Mouse (Mus musculus) heart, embryonic 13.5 days (tissue): ENCODE measurements around the gene Prl2a1. TPM values are rescaled to one million over a fixed set of nuclear protein-coding genes. Genes with fewer than 3 reads are reported as not detected.
"Not testable (repeated sequence)": the region's sequence is repeated elsewhere in the genome, so short reads cannot be mapped to it uniquely, and the experiment has no call there.

Source experiments
- ATAC-seq: fragments of 200-750 bp; cut with Nextera tagmentation; 2 replicates; pipeline ENCODE4 v1.8.0; 2017; ENCODE audit warnings: moderate TSS enrichment; ENCODE audit not compliant: insufficient number of reproducible peaks, low FRiP score, low TSS enrichment; ENCODE audit errors: extremely low read depth
- H3K27ac ChIP-seq: fragments of 300-500 bp; sonication (generic); replicated peaks from 2 replicates; pipeline ENCODE4 v1.5.1; 2015; ENCODE audit warnings: moderate library complexity, mild to moderate bottlenecking, inconsistent platforms
- H3K27me3 ChIP-seq: fragments of 300-500 bp; sonication (generic); replicated peaks from 2 replicates; pipeline ENCODE4 v1.6.1; 2015; ENCODE audit warnings: mild to moderate bottlenecking, inconsistent platforms
- H3K36me3 ChIP-seq: fragments of 300-500 bp; sonication (generic); 2 replicates; pipeline ENCODE4 v1.6.1; 2015; ENCODE audit warnings: mild to moderate bottlenecking, inconsistent platforms
- H3K4me1 ChIP-seq: fragments of 300-500 bp; sonication (generic); 2 replicates; pipeline ENCODE4 v1.6.1; 2015; ENCODE audit warnings: inconsistent platforms
- H3K4me2 ChIP-seq: fragments of 300-500 bp; sonication (generic); 2 replicates; pipeline ENCODE4 v1.6.1; 2015; ENCODE audit warnings: inconsistent platforms, mild to moderate bottlenecking, moderate library complexity
- H3K4me3 ChIP-seq: fragments of 300-500 bp; sonication (generic); 2 replicates; pipeline ENCODE4 v1.5.1; 2015; ENCODE audit warnings: moderate library complexity, mild to moderate bottlenecking, inconsistent platforms
- H3K9ac ChIP-seq: fragments of 300-500 bp; sonication (generic); 2 replicates; pipeline ENCODE4 v1.6.1; 2015; ENCODE audit warnings: inconsistent platforms, mild to moderate bottlenecking, moderate library complexity
- H3K9me3 ChIP-seq: fragments of 300-500 bp; sonication (generic); 2 replicates; pipeline ENCODE4 v1.6.1; 2016; ENCODE audit warnings: inconsistent platforms
- WGBS: fragments of 180-500 bp; shearing (Covaris S2); methylation state at CpG from one replicate; pipeline ENCODE4 v1.1.7; 2015; ENCODE audit warnings: mixed read lengths; 5-methylcytosine and 5-hydroxymethylcytosine counted together
- polyA plus RNA-seq: library from polyadenylated mRNA; unstranded; fragments of >200 nt; fragmentation: Nextera tagmentation; extraction: Ambion mirVana; gene quantifications from 2 replicates; pipeline ENCODE4 v1.2.1, GENCODE M21; 2015

The Prl2a1 gene
- polyA plus RNA-seq = not detected in 2 replicates

- Histone ChIP-seq H3K27me3 (no peaks in the 10 kb centered on the region), H3K36me3 (no peaks in the 10 kb centered on the region), H3K4me1 (no peaks in the 10 kb centered on the region), H3K4me2 (no peak within 1 kb of the TSS), H3K9me3 (no peaks in the 10 kb centered on the region), H3K9ac (no peak within 1 kb of the TSS), H3K4me3 (no peak within 1 kb of the TSS), H3K27ac (no peak within 1 kb of the TSS)
- ATAC-seq = no peak
- WGBS = 73% methylated on average over 1 of the region's 1 CpGs
Observed at GRCm38 (mm10) chr13:27801354-27801753, at the start of gene Prl2a1. TSS of gene Prl2a1 (plus strand) at chr13:27801654.

GRCm38 (mm10) chr13:27780704-27781103 lies 20.8 kb upstream of the Prl2a1 start, which contains the start of gene Prl7c1:
TSS of gene Prl7c1 (minus strand) at chr13:27780804.
- H3K4me3 ChIP-seq, H3K36me3 ChIP-seq, H3K27ac ChIP-seq, ATAC-seq, H3K9ac ChIP-seq, H3K27me3 ChIP-seq, H3K4me2 ChIP-seq, H3K9me3 ChIP-seq, H3K4me1 ChIP-seq: not testable (repeated sequence)
- 80% methylated on average over 3 of the region's 3 CpGs for WGBS

GRCm38 (mm10) chr13:27799303-27799702 lies 2.2 kb upstream of the Prl2a1 start:
- no peaks in the 10 kb centered on the region for H3K36me3 ChIP-seq
- no peaks in the 10 kb centered on the region for H3K4me1 ChIP-seq
- no peaks in the 10 kb centered on the region for H3K27me3 ChIP-seq
- H3K4me3 ChIP-seq = no peak overlapping the region
- H3K9me3 ChIP-seq = no peaks in the 10 kb centered on the region
- ATAC-seq = no peak
- WGBS = 67% methylated on average over 4 of the region's 4 CpGs
- no peak overlapping the region for H3K4me2 ChIP-seq
- H3K27ac ChIP-seq = no peak overlapping the region
- no peak overlapping the region for H3K9ac ChIP-seq

- Histone ChIP-seq H3K4me1 (no peaks in the 10 kb centered on the region), H3K27me3 (no peaks in the 10 kb centered on the region), H3K9ac (no peak overlapping the region), H3K27ac (no peak overlapping the region), H3K4me2 (no peak overlapping the region), H3K36me3 (no peaks in the 10 kb centered on the region), H3K4me3 (no peak overlapping the region), H3K9me3 (no peaks in the 10 kb centered on the region)
- ATAC-seq = no peak
- WGBS = 64% methylated on average over 1 of the region's 1 CpGs
Observed at GRCm38 (mm10) chr13:27802765-27803164, 1.3 kb downstream of the Prl2a1 start.

GRCm38 (mm10) chr13:27849042-27849441 lies 47.6 kb downstream of the Prl2a1 start, which contains the start of gene Prl2c1:
TSS of gene Prl2c1 (plus strand) at chr13:27849342.
- ATAC-seq = no peak

More at GRCm38 (mm10) chr13:27849042-27849441, 47.6 kb downstream of the Prl2a1 start, which contains the start of gene Prl2c1:
- Histone ChIP-seq H3K4me1 (no peaks in the 10 kb centered on the region), H3K27ac (no peak within 1 kb of the TSS), H3K36me3 (no peaks in the 10 kb centered on the region), H3K9me3 (no peaks in the 10 kb centered on the region), H3K9ac (no peak within 1 kb of the TSS), H3K4me3 (no peak within 1 kb of the TSS), H3K4me2 (no peak within 1 kb of the TSS), H3K27me3 (no peaks in the 10 kb centered on the region)
- WGBS = 75% methylated on average over 3 of the region's 3 CpGs

Other genes with a start within 250 kb of the Prl2a1 start
- gene Prl8a9, start 237.0 kb upstream of the Prl2a1 start, polyA plus RNA-seq = not detected in 2 replicates
- not detected in 2 replicates for gene Prl8a1, start 219.5 kb upstream of the Prl2a1 start, polyA plus RNA-seq
- not detected in 2 replicates for gene Prl7b1, start 191.1 kb upstream of the Prl2a1 start, polyA plus RNA-seq
- not detected in 2 replicates for gene Prl7a1, start 159.2 kb upstream of the Prl2a1 start, polyA plus RNA-seq
- gene Prl7a2, start 133.6 kb upstream of the Prl2a1 start, polyA plus RNA-seq = not detected in 2 replicates
- not detected in 2 replicates for gene Prl7d1, start 84.9 kb upstream of the Prl2a1 start, polyA plus RNA-seq
- not detected in 2 replicates for gene Prl7c1, start 20.9 kb upstream of the Prl2a1 start, polyA plus RNA-seq
- not detected in 2 replicates for gene Prl2c1, start 47.7 kb downstream of the Prl2a1 start, polyA plus RNA-seq
- gene Prl4a1, start 214.6 kb downstream of the Prl2a1 start, polyA plus RNA-seq = not detected in 2 replicates